Mouse (Mus musculus): ENCODE results near the gene Rtp4. TPM values are rescaled to one million over a fixed set of nuclear protein-coding genes. Genes with fewer than 3 reads are reported as not detected.

The Rtp4 gene
- 9.2 and 9.7 TPM in 2 replicates for polyA plus RNA-seq (2012; rRNA removed)

DNA sequence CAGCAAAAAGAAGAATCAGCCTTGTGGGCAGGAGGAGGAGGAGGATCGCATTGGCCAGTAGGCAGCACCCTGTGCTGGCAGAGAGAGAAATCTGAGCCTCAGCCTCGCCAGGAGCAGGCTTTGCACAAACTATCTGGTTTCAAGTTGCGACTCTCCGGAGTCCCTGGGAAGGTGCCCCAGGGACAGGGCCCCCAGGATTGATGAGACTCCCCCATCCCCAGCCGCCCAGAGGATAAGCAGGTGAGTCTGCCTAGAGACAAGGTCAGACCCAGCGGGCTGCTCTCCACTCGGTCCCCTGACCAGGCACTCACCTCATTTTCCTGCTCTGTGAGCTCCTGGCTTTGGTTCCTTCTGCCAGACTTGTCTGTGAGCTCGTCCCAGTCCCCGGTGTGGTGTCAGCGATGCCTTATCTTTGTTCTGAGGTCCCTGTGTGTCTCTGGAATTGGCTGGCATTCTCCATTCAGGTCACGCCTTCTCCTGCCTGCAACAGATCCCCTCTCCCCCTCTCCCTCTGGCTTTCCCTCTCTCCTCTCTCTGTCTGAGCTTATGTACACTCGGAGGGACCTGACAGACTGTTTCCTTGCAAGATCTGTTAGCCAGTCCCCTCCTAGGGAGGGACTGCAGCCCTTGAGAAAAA, at the start of gene Rtp4, which contains the start of gene Masp1:
Rtp4 (plus strand) TSS at position 57 of the 637 bp plus-strand sequence.
Masp1 (minus strand) TSS at position 581 of the 637 bp plus-strand sequence.
- DNase-seq (ENCODE audit: extremely low spot score in 1 of 2, low spot score in 1 of 2), result peak in 1 of 2 experiments; percentile 60

DNA sequence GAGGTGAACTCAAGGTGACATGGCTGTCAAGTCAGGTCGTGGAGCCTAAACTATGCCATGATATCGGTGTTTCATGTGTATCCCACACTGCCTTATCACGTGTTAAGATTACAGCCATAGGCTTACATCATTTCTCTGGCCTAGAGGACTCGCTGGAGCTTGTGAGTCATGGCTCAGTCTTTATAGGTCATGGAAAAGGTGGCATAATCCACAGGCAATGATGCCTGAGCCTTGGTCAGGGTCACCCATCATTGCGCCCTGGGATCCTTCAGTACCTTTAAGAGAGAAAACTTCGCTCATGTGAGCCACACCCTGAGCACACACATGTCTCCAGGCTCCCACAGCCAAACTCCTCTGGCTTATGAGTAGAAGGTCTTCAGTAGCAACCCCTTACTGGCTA, 48.5 kb upstream of the Rtp4 start:
- no peak for DNase-seq (ENCODE audit: extremely low spot score in 1 of 2, low spot score in 1 of 2)

DNA sequence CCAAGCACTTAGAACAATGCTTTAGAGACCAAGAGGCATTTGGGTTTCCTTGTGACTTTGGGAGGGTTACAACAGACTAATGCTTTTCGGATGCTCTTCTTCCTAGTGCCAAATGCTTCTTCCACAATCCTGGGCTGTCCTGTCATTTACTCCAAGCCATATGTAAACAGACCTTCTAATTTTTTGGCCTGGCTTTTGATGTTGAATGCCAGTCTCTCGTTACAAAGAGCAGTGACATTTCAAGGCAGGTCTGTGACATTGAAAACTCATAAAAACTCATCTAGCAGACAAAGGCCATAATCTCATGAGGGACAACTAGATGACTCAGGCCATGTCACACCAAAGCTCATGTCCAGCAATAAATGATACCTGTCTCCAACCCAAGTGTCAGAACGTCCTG, 48.0 kb upstream of the Rtp4 start:
- no peak for DNase-seq (ENCODE audit: extremely low spot score in 1 of 2, low spot score in 1 of 2)

DNA sequence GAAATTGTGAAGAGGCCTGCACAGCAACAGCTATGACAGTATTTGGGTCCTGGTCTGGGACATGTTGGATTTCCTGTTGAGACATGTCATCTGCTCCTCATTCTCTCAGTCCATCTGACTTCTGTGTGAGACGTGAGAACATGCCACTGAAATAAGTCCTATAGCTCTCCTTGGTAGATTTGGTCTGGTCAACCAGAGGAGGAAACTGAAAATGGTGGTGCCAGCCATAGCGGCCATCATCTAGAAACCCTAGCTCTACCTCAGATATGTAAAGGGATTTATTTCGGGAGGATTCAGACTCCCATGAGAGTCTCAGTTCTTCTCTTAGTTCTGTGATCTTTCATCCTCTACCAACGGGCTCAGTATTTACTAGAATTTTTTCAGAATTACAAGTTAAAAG, 44.4 kb upstream of the Rtp4 start:
- no peak for DNase-seq (ENCODE audit: extremely low spot score in 1 of 2, low spot score in 1 of 2)

DNA sequence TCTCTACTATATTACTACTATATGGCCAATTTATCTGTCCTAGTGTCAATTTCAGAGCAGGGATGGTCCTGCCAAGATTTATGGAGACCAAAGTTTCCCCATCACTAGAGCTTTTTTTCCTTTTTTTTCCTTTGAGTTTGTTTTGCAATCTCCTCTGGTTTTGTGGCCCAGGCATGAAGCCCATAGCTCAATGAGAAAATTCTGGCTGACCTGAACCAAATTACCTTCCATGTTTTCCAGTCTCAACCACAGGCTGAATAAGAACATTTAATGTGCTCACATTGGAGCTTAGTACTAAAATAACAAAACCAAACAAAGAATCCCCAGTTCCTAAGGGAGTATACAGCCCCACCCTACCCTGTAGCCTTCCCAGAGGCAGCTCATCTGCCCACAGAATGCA, 43.5 kb upstream of the Rtp4 start:
- DNase-seq (ENCODE audit: extremely low spot score in 1 of 2, low spot score in 1 of 2), result no peak

DNA sequence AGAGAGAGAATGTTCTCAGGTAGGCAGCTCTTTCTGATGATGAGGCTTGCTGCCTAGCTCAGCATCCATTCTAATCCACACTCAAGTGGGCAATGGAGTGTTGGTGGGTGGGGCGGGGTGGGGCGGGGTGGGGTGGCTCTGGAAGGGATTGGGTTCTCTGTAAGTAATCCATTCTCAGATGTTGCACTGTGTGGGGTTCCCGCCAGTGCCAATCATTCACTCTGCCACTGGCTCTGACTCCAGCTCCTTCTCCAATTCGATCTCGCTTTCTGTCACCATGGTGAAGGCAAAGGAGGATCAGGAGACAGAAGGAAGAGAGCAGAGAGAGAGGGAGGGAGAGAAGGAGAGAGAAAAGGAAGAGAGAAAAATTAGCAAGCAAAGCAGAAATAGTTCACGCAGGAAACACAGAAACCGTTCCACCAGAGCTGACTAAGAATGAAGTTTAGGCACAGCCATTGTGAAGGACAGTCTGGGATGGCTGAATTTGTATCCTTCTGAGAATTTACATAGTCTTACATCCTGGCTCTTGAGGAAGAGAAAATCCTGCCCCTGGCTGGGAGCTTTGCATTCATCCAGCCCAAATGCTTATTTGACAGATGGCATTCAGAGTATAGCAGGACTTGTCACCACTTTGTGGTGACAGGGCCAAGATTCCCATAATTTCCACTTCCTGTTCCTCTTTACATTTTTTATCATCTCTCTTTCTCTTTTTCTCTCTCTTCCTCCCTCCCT, 40.1 kb upstream of the Rtp4 start:
- DNase-seq (ENCODE audit: extremely low spot score in 1 of 2, low spot score in 1 of 2), result no peak

DNA sequence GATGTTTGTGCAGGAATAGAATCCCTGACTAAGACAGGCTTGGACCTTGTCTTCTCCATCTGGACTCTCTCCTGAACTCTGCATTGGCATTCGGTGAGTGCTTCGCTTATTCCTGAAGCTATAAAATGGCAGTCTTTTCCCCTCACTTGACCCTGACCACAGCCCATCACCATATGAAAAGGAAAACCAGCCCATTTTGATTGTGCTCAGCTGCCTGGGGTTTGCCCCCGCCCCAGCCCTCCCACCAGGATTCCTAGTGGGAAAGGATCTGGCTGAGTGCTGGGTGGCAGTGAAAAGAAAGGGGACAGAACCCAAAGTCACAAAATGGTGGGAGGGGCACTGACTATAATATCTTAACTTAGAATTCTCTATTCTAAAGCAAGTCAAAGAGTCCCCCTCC, 37.9 kb upstream of the Rtp4 start:
- no peak for DNase-seq (ENCODE audit: extremely low spot score in 1 of 2, low spot score in 1 of 2)

DNA sequence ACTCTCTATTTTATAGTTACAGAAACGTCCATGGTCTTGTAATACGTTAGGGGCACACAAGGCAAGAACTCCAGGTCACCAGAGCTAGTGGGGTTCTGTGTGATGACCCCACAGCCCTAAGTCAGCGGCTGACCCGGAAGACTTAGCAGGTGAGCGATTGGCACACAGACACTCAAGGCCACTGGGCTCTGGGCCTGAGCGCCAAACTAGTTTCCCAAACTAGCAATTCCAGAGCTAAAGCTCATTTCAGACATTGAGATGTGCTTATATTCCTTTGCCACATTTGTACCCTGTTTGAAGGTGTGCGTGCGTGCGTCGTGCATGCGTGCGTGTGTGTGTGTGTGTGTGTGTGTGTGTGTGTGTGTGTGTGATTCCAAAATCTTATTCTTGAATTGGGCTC, 37.2 kb upstream of the Rtp4 start:
- DNase-seq (ENCODE audit: extremely low spot score in 1 of 2, low spot score in 1 of 2), result no peak

DNA sequence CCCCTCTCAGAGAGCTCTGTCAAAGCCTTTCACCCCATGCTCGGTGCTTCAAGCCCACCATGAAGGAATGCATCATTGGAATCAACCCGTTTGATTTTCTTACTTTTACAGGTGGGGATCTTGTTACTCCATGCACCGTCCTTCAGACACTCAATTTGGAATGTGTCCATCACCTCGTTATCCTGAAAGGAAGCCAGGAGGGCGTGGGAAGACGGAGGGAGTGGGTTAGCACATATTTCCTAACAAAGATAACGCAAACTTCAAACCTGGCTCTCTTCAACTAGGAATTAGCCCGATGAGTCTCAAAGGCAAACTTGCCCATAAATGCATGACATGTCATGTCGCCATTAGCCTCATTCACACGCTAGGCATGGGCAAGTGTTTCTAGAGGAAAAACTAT, 36.8 kb upstream of the Rtp4 start:
- DNase-seq (ENCODE audit: extremely low spot score in 1 of 2, low spot score in 1 of 2), result no peak

DNA sequence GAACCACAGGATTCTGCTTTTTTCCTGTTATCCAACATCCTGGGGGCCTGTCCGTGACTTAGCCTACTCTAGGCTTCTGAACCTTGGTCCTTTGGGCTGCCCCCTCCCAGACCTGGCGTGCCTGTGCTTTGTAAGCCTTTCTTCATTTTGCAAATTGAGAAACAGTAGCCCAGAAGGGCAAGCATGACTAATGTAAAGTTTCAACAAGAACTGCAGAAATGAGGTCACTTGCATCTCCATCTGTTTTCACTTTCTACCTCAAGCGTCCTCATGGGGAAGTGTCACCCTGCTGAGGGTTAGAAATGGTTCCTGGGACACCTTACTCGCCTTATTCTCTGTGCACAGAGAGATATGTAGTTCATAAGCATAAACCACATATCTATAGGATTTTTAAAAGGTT, 27.3 kb upstream of the Rtp4 start:
- no peak for DNase-seq (ENCODE audit: extremely low spot score in 1 of 2, low spot score in 1 of 2)

DNA sequence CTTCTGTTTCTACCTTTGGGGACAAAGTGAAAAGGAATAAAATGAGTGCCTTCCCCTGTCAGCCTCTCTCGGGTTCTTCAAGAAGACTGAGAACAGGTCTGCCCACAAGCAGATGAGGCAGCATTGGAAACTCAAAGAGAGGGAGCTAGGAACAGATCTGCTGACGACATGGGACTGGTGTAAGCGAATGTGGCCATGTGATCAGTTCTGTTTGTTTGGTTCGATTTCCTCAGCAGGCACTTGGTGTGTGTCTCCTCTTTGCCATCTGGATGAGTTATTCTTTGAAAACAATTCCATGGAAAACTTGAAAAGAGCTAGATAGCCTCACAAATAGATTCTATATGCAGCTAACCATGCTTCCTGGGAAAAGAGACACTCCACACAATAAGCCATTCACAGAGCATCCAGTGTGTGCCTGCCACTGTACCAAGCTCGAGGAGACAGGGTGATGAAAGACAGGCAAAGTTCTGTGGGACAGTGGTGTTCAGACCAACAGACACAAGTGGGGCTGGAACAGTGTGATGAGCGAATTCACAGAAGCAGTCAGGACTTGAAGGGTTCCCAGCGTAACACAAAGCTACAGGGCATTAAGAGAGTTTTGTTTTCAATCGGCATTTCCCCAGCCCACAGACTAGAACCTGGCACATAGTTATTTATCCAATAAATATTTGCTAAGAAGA, 23.7 kb upstream of the Rtp4 start:
- no peak for DNase-seq (ENCODE audit: extremely low spot score in 1 of 2, low spot score in 1 of 2)

DNA sequence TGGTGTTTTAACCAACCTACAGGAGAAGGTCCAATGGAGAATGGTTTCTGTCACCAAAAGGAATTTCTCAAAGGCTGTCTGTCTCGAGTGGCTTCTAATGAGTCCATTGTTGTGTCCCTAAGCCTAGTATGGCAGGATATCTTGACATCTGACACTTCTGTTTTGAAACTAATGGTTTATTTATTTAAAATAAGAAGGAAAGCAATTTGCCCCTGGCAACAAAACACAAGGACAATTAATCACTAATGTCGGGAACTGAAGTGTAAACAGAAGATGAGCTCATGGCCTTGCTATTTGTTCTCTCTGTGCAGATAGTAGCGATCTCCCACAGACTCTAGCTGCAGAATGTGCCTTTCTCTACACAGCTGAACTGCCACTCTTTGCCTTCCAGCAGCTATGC, 22.7 kb upstream of the Rtp4 start:
- DNase-seq (ENCODE audit: extremely low spot score in 1 of 2, low spot score in 1 of 2), result no peak

DNA sequence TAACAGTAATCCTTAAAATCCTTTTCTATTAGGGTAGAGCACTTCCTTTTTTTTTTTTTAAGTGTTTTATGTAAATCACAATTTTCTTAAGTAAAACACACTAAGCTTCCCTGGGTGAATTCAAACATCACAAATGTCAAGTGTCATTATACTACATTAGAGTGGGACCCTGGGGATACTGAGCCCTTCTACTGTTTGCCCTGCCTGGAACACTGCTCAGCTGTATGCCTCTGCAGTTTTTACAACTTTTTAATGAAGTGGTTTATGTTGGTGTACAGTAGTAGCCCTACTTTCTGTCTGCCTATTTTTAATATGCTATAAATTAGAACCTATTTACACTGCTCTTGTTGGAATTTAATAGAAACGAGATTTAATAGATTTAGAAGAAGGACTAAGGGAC, 22.2 kb upstream of the Rtp4 start:
- DNase-seq (ENCODE audit: extremely low spot score in 1 of 2, low spot score in 1 of 2), result no peak

DNA sequence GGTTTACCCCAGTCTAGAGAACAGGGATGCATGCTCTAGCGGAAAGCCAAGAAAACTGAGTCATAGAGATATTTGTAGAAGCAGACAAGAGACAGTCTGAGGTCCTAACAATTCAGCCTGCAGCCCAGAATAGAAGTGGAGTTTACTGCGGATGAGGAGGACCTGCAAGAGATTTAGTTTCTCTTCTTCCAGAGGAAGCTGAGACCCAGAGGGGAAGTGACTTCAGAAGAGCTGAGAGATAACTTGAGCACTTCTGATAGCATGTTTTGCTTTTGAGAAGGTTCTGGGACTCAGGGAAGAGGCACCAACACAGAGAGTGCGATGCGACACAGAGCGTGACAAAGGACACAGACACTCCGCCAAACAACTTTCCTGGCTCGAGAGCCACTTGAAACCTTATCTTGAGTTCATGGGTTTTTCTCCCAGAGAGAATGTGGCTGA, 21.4 kb upstream of the Rtp4 start:
- DNase-seq (ENCODE audit: extremely low spot score in 1 of 2, low spot score in 1 of 2), result peak; percentile 7 to 48

DNA sequence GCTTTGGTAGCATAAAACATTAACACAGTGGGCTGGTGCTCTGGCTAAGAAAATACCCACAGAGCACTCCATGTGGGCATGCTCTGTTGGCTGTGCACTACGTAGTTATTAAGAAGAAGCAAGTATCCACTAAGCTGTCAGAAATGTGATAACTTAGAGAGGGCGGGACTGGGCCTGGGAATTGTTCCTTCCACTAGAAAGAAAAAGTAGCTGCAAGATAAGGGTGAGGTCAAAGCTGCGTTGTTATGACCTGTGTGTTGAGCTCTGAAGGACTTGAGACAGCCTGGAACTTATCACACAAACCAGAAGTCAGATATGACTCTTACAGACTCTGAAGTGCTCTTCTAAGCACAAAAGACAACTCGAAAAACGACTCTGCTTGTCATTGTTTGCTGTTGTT, 19.5 kb upstream of the Rtp4 start:
- DNase-seq (ENCODE audit: extremely low spot score in 1 of 2, low spot score in 1 of 2), result no peak

DNA sequence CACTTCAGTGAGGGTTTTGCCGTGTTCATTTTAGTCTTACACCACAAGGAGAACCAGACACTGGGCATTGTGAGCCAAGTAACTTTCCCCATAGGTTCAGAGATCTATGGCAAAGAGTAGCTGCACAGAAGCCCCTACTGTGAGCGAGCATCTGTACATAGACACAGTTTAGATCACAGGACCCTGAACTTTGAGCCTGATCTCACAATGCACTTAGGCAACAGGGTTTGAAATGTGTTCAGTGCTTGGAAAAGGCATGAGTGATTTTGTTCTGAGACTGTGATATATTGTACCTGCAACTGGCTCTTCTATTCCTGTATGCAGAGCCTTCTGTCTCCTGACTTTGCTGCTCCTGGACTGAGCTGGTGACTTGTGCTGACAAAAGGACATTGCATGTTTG, 18.8 kb upstream of the Rtp4 start:
- no peak for DNase-seq (ENCODE audit: extremely low spot score in 1 of 2, low spot score in 1 of 2)

DNA sequence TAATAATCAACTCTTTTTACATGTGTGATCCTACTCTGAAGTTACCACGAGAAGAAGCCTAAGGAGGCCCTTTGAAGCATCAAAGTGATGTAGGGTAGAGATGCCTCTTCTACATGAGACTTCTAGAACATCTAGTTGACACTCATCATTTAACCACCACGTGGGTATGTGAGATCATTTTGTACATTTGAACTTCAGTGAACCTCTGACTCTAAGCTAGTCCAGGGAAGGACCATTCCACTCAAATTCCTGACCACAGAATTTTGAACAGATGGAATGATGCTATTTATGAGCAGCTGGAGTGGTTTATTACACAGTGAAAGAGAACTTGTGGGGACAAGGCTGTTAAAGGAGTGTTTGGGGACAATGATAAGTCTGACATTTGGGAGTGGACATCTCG, 17.6 kb upstream of the Rtp4 start:
- DNase-seq (ENCODE audit: extremely low spot score in 1 of 2, low spot score in 1 of 2), result no peak

DNA sequence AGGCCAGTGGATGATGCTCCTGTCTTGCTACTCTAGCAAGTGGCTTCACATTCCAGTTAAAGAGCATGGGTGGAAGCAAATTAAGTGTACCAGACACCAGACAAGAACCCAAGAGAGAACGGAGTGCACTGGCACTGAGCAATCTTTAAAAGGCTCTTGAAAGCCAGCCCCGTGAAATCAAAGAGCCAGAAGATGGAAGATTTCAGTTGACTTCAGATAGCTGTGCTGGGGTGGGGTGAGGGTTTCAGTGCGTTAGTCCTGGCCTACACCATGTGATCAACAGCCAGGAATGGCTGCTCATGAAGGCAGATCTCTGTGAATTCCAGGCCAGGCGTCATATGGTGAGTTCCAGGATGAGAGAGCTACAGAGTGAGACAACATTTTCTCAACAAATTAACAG, 16.7 kb upstream of the Rtp4 start:
- no peak for DNase-seq (ENCODE audit: extremely low spot score in 1 of 2, low spot score in 1 of 2)

DNA sequence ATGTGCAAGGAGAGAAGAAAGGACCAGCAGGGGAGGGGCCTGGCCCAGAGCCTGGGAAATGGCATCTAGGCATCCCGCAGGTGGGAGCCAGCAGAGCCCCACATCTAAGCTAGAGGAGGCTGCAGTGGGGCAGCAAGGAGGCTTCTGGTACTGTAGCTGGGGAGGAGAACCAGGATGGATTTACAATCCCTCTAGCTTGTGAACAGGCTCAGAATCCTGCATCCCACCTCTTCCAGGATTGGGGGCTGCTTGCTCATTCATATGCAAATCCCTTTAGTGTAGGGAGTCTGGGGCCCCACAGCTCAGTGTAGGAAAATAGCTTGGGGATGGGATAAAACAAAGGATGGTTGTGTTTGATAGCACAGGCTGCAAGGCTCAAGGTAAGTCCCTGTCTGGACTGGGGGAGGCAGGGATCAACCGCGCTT, 15.8 kb upstream of the Rtp4 start:
- no peak for DNase-seq (ENCODE audit: extremely low spot score in 1 of 2, low spot score in 1 of 2)

DNA sequence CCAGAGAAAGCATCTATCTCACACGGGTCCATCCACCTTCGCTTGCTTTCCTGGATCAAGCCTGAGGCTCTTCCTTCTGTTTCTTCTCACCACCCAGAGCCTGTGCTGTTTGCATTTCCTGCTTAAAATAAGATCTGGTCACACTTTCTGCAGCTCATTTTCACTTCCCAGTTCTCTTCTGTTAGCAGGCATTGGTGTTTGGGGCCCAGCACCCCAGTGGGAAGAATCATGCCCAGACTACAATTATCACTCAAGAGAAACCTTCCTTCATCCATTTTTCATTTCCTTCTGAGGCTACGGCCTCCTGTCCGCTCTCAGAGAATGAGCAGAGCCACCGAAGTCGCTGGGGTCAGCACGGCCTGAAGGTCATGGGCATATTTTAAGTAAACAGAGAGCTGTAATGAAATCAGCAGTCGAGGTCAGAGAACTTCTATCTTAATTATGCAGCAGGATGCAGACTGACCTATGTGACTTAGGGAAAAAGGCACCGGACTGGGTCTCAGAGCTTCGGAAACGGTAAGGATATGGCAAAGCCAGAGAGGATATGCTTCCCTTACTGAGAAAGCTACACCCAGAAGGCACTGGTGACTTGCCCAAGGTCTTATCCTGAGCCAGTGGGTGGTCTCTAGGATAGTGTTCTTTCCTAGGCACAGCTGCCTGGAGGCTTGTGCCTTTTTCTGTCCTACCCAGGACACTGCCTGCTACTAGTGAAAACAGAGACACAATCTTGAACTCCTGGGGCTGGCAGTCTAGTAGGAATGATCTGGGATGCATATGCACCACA, 14.0 kb upstream of the Rtp4 start:
- DNase-seq (ENCODE audit: extremely low spot score in 1 of 2, low spot score in 1 of 2), result peak; percentile 14 to 48

Measured in frontal cortex, adult 2 months (tissue).